Mouse (Mus musculus) forebrain, embryonic 16.5 days (tissue): ENCODE data around the gene Ube2k. TPM values are rescaled to one million over a fixed set of nuclear protein-coding genes. Genes with fewer than 3 reads are reported as not detected.

ENCODE experiments used
- ATAC-seq: fragments of 200-750 bp; cut with Nextera tagmentation; 2 replicates; pipeline ENCODE4 v1.8.0; 2017; ENCODE audit warnings: mild to moderate bottlenecking, moderate library complexity
- H3K27ac ChIP-seq: fragments of 300-500 bp; sonication (generic); 2 replicates; pipeline ENCODE4 v1.5.1; 2014; ENCODE audit warnings: low read length, control low read depth
- H3K27me3 ChIP-seq: fragments of 300-500 bp; sonication (generic); replicated peaks from 2 replicates; pipeline ENCODE4 v1.6.1; 2014; ENCODE audit warnings: low read length; ENCODE audit not compliant: control insufficient read depth, insufficient read depth
- H3K36me3 ChIP-seq: fragments of 300-500 bp; sonication (generic); 2 replicates; pipeline ENCODE4 v1.6.1; 2014; ENCODE audit not compliant: control insufficient read depth, insufficient read depth
- H3K4me1 ChIP-seq: fragments of 300-500 bp; sonication (generic); replicated peaks from 2 replicates; pipeline ENCODE4 v1.6.1; 2014; ENCODE audit warnings: low read length; ENCODE audit not compliant: control insufficient read depth, insufficient read depth
- H3K4me2 ChIP-seq: fragments of 300-500 bp; sonication (generic); 2 replicates; pipeline ENCODE4 v1.6.1; 2014; ENCODE audit warnings: mild to moderate bottlenecking, low read length, control low read depth
- H3K4me3 ChIP-seq: fragments of 300-500 bp; sonication (generic); replicated peaks from 2 replicates; pipeline ENCODE4 v1.5.1; 2014; ENCODE audit warnings: mild to moderate bottlenecking, low read length, control low read depth
- H3K9ac ChIP-seq: fragments of 300-500 bp; sonication (generic); replicated peaks from 2 replicates; pipeline ENCODE4 v1.6.1; 2014; ENCODE audit warnings: low read depth, low read length, control low read depth
- H3K9me3 ChIP-seq: fragments of 300-500 bp; sonication (generic); 2 replicates; pipeline ENCODE4 v1.6.1; 2016; ENCODE audit warnings: low read length; ENCODE audit not compliant: control insufficient read depth
- WGBS: fragments of 180-500 bp; shearing (Covaris S2); extraction: QIAGEN DNeasy Blood & Tissue Kit; methylation state at CpG from one replicate; pipeline ENCODE4 v1.1.7; 2014; 5-methylcytosine and 5-hydroxymethylcytosine counted together
- polyA plus RNA-seq: library from polyadenylated mRNA; unstranded; fragments of >200 nt; fragmentation: Nextera tagmentation; extraction: Ambion mirVana; gene quantifications from 2 replicates; pipeline ENCODE4 v1.2.1, GENCODE M21; 2015

The Ube2k gene
- polyA plus RNA-seq, 1 experiment from 2014 or later = 188 TPM

DNA sequence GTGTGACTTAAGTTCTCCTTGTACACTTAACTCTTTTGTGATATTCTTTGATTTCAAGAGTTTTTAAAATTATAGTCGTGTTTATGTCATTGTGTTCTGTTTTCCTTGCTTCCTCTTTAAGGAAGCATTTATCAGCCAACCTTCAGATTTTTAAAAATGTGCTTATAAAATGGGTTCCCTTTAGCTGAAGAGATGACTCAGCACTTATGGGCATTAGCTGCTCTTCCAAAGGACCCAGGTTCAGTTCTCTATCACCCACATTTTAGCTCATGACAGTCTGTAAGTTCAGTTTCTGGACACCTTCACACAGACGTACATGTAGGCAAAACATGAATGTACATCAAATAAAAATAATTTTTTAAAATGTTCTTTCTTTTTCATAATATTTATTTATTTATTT lies 55.4 kb downstream of the Ube2k start:
- peaks cover 5% of the 10 kb centered on the region for H3K36me3 ChIP-seq
- H3K9me3 ChIP-seq = no peaks in the 10 kb centered on the region
- no peaks in the 10 kb centered on the region for H3K4me1 ChIP-seq
- H3K27me3 ChIP-seq = no peaks in the 10 kb centered on the region
- WGBS = 94% methylated on average over 2 of the region's 2 CpGs
- H3K27ac ChIP-seq = no peak overlapping the region
- H3K4me3 ChIP-seq = no peak overlapping the region
- no peak for ATAC-seq
- no peak overlapping the region for H3K4me2 ChIP-seq
- no peak overlapping the region for H3K9ac ChIP-seq

DNA sequence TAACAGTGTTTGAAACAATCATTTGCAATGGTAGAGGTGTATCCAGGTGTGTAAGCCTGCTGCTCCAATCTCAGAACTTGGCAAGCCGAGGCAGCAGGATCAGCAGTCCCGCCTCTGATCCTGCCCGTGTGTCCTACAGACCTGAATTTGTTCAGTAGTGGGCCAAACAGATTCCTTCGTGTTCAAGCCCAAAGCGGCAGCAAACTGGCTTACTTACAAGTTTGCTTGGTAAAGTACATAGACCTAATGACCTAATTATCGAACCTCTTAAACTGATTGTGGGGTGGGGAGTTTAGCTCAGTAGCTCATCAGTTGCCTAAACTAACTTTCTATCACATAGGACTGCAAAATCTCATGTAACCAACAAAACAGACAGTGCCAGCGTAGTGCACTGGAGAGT lies 62.6 kb downstream of the Ube2k start:
- Histone ChIP-seq H3K4me3 (no peak overlapping the region), H3K27me3 (no peaks in the 10 kb centered on the region), H3K4me2 (no peak overlapping the region), H3K9ac (no peak overlapping the region), H3K4me1 (no peaks in the 10 kb centered on the region), H3K36me3 (peaks cover 4% of the 10 kb centered on the region), H3K27ac (no peak overlapping the region), H3K9me3 (no peaks in the 10 kb centered on the region)
- no peak for ATAC-seq
- 91% methylated on average over 7 of the region's 7 CpGs for whole genome bisulfite sequencing

DNA sequence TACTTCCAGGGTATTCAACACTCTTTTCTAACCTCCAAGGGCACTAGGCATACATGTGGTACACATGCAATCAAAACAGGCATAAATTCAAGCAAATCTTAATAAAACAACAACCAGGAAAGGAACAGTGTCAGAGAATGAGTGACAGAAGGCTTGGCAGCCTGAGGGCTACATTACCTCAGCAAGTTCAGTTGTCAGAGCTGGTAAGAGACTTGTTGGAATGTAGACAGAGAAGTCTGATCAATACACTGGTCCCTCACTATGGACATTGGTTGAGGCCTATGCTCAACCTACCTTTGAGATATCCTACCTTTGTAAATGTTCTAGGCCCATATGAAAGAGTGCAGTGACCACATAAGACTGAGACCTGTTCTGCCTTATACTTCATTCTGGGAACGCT lies 69.8 kb downstream of the Ube2k start:
- no peak overlapping the region for H3K4me3 ChIP-seq
- no peaks in the 10 kb centered on the region for H3K4me1 ChIP-seq
- no peak overlapping the region for H3K9ac ChIP-seq
- H3K4me2 ChIP-seq = no peak overlapping the region
- no peaks in the 10 kb centered on the region for H3K27me3 ChIP-seq
- no peaks in the 10 kb centered on the region for H3K36me3 ChIP-seq
- ATAC-seq = no peak
- H3K27ac ChIP-seq = no peak overlapping the region
- no peaks in the 10 kb centered on the region for H3K9me3 ChIP-seq
- 89% methylated on average over 1 of the region's 1 CpGs for WGBS

DNA sequence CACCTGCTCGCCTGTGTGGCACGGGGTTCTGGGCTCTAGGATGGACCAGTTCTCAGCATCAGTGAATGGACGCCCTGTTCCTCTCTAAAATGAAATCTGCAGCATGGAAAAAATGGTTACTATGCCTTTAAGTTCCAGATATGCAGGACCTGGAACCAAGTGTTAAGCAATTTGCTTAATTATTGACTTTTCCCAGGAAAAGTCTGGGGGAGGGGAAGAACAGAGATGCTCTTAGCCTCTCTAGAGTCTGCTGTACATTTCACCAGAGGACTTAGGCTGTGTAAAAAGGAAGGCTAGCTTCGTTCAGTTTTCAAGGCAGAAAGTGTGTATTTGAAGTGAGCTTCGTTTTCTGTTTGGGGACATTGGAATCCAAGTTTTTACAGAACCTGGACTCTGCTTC lies 72.7 kb downstream of the Ube2k start:
- Histone ChIP-seq H3K4me2 (no peak overlapping the region), H3K27me3 (no peaks in the 10 kb centered on the region), H3K9me3 (no peaks in the 10 kb centered on the region), H3K9ac (no peak overlapping the region), H3K4me3 (no peak overlapping the region), H3K4me1 (no peaks in the 10 kb centered on the region), H3K36me3 (peaks cover 2% of the 10 kb centered on the region; the same call in 1 of the 2 replicates), H3K27ac (no peak overlapping the region)
- WGBS = 89% methylated on average over 5 of the region's 5 CpGs
- no peak for ATAC-seq

DNA sequence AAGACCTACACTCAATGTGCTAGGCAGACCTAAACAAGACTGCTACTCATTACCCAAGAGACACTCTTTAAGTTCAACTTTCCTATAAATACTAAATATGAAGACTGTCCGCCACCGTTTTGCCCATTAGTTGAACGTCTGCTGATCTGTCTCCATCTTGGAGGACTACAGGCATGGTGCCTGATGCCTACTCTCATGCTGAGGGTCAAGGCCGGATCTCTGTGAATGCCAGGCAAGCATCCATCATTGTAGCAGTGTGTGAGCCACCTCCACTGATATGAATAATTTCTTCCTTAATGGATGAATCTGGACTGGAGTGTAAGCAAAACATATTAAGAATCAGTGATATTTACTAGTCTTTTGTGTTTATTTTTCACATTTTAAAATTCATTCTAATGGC lies 73.5 kb downstream of the Ube2k start:
- H3K9ac ChIP-seq = no peak overlapping the region
- H3K27ac ChIP-seq = no peak overlapping the region
- ATAC-seq = no peak
- H3K4me1 ChIP-seq = no peaks in the 10 kb centered on the region
- H3K27me3 ChIP-seq = no peaks in the 10 kb centered on the region
- H3K36me3 ChIP-seq = peaks cover 5% of the 10 kb centered on the region
- WGBS = 91% methylated on average over 4 of the region's 4 CpGs
- H3K4me2 ChIP-seq = no peak overlapping the region
- no peak overlapping the region for H3K4me3 ChIP-seq
- no peaks in the 10 kb centered on the region for H3K9me3 ChIP-seq

DNA sequence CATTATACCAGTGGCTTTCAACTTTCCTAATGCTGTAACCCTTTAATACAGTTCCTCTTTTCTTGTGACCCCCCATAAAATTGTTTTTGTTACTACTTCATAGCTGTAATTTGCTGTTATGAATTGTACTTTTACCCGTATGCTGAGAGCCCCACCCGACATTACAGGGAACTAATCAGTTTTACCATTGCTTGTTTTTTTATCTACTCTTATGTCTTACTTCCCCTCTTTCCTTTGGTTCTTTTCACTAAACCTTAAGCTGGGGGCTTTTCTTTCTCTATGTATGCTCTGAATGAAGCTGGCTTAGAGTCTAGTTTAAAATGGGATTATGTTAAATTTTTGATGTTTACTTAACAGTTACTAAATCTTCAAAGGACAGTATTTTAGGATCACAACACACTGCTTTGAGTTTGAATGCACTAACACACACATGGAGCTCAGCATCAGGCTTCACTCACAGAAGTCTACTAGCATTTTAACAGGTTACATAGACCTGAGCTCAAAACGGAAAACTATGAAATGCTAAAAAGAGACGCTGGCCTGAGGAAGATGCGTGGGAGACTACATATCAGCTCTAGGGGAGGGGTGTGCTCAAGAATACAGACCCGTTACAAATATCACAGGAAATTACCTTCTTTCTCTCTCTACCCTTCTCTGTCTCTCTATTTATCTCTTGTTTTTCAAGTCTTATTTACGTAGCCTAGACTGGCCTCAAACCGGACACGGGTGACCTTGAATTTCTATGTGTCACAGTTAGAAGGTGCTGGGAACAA lies 76.3 kb downstream of the Ube2k start:
- no peak overlapping the region for H3K9ac ChIP-seq
- H3K9me3 ChIP-seq = no peaks in the 10 kb centered on the region
- peaks cover 22% of the 10 kb centered on the region for H3K36me3 ChIP-seq
- no peak for ATAC-seq
- no peaks in the 10 kb centered on the region for H3K27me3 ChIP-seq
- no peaks in the 10 kb centered on the region for H3K4me1 ChIP-seq
- H3K4me2 ChIP-seq = no peak overlapping the region
- WGBS = 88% methylated on average over 9 of the region's 9 CpGs
- no peak overlapping the region for H3K4me3 ChIP-seq
- H3K27ac ChIP-seq = no peak overlapping the region

DNA sequence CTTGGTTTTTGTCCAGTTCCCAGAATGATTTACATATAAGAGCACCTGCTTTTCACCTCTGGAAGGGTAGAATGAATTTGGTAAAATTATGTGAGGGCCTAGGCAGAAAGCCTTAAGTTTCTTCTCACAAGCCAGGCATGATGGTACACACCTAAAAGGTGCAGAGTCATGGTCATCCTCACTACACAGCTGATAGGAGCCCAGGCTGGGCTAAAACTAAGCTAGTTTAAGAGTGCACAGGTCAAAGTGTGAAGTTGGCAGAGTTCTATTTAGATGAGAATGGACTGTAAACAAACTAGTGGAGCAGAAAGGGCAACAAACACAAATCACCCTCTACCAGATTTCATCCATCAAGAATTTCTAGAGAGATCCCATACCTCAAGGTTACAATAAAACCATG lies 87.3 kb downstream of the Ube2k start:
- Histone ChIP-seq H3K4me1 (no peaks in the 10 kb centered on the region), H3K9ac (no peak overlapping the region), H3K36me3 (peaks cover 9% of the 10 kb centered on the region), H3K27ac (no peak overlapping the region), H3K4me2 (no peak overlapping the region), H3K27me3 (no peaks in the 10 kb centered on the region), H3K9me3 (no peaks in the 10 kb centered on the region), H3K4me3 (no peak overlapping the region)
- no peak for ATAC-seq

DNA sequence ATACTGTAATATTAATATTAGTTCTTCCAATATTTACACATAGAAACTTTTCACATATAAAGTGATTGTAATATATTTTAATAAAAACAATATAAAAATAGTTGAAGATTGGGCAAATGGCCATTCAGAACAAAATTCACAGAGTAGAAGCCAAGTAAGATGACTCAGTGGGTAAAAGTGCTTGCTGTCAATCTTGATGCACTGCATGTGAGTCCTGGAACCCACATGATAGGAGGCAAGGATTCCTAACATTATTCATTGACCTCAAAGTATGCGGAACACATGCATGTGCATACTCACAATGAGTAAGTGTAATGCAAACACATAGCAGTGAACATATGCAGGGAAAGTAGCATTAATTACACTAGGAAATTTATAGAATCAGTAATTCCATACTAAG lies 101.9 kb downstream of the Ube2k start:
- no peak overlapping the region for H3K4me2 ChIP-seq
- ATAC-seq = no peak
- no peaks in the 10 kb centered on the region for H3K4me1 ChIP-seq
- H3K4me3 ChIP-seq = no peak overlapping the region
- no peaks in the 10 kb centered on the region for H3K9me3 ChIP-seq
- H3K27ac ChIP-seq = no peak overlapping the region
- 100% methylated on average over 1 of the region's 1 CpGs for WGBS
- peaks cover 26% of the 10 kb centered on the region for H3K36me3 ChIP-seq
- no peaks in the 10 kb centered on the region for H3K27me3 ChIP-seq
- H3K9ac ChIP-seq = no peak overlapping the region
